Mouse (Mus musculus) telencephalon, adult 2 months (tissue): ENCODE measurements around the gene C87436.
"Not testable (repeated sequence)": the region's sequence is repeated elsewhere in the genome, so short reads cannot be mapped to it uniquely, and the experiment has no call there.

ENCODE experiments used
- DNase-seq: peaks from one replicate; pipeline ENCODE4 v3.0.0-alpha.2; 2011; ENCODE audit warnings: low read depth, low spot score

C87436 gene

GRCm38 (mm10) chr6:86481871-86482270, 43.7 kb downstream of the C87436 start:
- no peak for DNase-seq

GRCm38 (mm10) chr6:86485943-86486640, 47.9 kb downstream of the C87436 start:
- no peak for DNase-seq

DNA sequence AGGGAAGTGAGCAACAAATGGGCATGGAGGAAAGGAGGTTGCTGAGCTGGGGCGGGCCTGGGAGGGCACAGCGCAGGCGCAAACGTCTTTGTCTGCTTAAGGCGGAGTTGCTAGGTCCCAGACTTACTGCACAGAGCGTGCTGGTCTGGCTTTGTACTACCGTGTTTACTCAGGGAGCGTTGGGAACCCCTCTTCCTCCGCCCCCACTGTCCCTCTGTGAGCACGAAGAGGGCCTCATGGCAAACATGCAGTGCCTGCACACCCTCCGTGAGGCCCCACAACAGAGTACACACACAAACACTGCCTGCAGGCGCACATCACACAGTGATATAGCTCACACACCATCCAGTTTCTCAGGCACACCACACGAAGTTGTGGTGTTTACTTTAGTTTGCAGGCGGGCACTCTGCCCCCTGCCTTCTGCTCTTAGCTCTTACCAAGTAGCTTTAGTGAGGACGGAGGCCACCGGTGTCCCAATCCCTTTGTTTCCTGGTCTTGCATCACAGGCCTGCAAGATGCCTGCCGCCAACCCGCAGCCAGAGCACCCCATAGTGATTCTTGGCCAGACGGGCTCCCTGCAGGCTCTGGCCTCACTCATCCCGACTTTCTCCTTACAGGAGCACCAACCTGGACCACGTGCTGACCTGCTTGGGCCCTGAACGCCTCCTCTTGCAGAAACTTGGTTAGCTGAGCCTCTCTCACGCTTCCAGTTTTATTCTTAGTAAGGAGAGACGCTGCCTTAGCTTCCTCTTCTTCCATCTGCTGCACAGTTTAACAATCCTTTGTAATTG, 49.4 kb downstream of the C87436 start:
- peak; percentile 80 for DNase-seq

- no peak for DNase-seq
These were observed 49.9 kb downstream of the C87436 start for GRCm38 (mm10) chr6:86488149-86488485.

GRCm38 (mm10) chr6:86489945-86490344, 51.8 kb downstream of the C87436 start:
- DNase-seq: no peak

DNA sequence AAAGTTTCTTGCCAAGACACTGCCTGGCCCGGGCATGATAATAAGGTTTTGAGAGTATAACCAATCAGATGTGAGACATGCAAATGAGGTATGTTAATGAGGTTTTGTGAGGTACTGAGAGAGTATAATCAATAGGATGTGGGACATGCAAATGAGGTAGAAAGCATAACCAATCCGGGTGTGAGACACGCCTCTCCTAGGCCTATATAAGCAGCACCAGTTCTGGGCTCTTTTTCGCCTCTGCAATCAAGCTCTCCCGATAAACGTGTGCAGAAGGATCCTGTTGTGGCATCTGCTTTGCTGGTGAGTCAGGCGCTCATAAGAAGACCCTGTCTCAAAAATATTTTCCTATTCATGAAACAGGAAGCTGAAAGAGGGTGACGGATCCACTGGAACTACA, 52.2 kb downstream of the C87436 start:
- DNase-seq: not testable (repeated sequence)

DNA sequence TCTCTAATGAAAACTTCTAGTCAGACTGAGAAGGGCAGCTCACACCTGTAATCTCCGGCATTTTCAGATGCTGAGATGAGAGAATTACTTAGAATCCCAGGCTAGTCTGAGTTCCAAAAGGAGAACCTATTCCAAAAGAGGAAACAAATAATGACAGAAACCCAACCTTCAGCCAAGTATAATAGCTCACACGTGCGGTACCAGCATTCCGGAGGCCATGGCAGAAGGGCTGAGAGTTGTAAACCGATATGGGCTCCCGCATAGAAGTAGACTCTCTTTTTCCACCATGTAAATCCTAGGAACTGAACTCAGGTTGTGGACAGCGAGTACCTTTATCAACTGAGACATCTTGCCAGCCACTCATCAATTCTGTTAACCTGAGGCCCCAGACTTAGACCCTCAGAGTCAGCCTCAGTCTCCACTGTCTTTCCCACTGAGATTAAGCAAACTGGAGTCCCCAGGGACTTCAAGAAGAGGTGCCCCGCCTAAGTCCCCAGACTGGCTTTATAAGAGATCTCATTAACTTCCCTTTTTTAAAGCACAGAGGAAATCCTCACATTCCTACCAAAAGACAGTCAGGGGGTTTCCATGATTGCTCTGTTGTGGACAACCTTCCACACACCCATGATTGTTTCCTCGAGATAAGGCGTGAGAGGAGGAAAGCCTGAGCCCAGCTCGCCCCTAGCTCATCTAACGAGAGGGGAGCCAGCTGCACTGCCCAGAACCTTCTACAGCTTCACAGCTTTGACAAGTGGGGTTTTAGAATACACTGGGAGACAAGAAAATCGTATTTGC, 55.5 kb downstream of the C87436 start:
- DNase-seq: no peak

DNA sequence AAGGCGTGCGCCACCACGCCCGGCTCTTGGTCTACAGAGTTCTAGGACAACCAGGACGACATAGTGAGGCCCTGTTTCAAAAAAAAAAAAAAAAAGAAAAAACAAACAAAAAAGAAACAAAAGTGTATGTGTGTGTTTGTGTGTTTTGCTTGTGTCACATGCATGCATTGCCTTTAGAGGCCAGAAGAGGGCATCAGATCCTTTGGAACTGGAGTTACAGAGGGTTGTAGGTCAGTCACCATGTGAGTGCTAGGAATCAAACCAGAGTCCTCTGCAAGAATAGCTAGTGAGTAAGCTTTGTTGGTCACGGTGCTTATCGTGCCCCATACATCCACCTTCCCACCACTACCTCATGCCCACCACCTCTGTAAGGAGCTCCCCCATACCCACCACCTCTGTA, 56.6 kb downstream of the C87436 start:
- no peak for DNase-seq

GRCm38 (mm10) chr6:86495661-86496060, 57.5 kb downstream of the C87436 start:
- DNase-seq: no peak

DNA sequence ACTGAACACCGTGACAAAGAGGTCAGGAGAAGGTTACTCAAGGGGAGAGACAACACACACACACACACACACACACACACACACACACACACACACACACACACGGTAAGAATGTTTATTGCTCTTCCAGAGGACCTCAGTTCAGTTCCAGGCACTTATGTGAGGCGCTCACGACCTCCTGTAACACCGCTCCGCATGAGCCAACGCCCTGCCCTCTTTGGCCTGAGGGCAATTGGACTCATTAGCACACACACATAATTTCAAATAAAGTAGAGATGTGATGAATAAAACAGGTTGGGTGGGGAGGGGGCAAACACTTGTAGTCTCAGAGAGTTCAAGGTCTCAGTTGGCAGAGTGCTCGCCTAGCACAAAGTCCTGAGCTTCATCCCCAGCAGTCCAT, 58.0 kb downstream of the C87436 start:
- DNase-seq: no peak

- no peak for DNase-seq
These were observed 58.4 kb downstream of the C87436 start for GRCm38 (mm10) chr6:86496585-86496984.

GRCm38 (mm10) chr6:86497071-86497815, 59.1 kb downstream of the C87436 start:
- DNase-seq: no peak

DNA sequence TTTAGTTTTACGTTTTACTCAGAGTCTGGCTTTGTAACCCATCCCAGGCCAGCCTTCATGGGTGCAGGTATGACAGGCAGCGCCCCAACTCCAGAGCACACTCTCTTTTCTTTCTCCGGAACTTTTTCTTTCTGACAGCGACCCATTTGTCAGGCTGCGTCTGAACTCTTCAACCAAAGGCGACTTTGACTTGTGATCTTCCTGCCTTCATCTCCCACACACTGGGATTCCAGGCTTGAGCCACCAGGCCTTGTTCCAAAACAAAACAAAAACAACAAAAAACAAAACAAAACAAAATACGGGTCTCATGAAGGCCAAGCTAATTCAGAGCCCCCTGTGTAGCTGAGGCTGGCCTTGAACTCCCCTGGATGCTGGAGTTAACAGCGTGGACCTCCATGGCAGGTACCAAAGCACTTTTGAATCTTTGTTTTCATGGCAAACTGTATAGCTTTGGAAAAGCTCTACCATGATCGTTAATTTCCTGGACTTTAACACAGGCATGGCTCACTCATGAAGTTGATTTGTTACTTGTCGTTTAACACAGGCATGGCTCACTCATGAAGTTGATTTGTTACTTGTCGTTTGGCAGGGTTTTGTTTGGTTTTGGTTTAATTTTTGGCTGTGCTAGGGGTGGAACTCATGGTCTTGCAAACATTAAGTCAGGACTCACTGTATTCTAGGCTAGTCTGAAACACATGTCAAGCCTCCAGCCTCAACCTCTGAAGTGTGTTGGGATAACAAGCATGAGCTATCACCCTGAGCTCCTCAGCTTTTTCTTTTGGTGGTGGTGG, 60.0 kb downstream of the C87436 start:
- no peak for DNase-seq

- no peak for DNase-seq
These were observed 61.5 kb downstream of the C87436 start for GRCm38 (mm10) chr6:86499571-86500109.

DNA sequence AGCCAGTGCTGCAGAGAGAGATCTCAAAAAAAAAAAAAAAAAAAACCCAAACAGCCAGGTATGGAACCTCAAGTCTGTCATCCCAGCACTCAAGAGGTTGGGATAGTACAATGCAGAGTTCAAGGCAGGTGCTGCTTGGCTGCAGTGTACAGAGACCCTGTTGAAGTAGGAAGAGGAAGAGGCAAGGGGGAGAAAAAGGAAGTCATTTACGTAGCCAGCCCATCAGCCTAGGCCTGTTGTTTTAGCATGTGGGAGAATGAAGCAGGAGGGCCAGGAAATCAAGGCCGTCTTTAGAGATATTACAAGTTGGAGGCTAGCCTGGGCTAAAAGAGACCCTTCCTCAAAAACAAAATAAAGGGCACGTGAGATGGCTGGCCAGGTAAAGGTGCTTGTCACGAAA, 65.3 kb downstream of the C87436 start:
- DNase-seq: no peak

DNA sequence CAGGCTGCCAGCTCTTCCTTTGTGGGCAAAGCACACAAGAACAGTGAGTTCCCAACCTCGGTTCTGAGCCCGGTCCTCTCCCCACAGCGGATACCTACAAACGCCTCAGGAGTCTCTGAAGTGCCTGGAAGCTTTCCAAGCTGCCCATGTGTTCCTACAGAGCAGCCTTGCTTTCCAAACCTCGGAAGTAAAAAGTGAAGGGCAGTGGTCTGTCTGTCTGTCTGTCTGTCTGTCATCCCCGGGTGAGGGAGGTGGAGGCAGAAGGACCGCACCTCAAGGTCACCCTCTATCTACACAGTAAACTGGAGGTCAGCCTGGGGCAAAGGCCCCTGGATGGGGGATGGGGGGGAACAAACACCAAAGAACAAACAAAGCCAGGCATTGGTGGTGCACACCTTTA, 67.5 kb downstream of the C87436 start:
- no peak for DNase-seq

DNA sequence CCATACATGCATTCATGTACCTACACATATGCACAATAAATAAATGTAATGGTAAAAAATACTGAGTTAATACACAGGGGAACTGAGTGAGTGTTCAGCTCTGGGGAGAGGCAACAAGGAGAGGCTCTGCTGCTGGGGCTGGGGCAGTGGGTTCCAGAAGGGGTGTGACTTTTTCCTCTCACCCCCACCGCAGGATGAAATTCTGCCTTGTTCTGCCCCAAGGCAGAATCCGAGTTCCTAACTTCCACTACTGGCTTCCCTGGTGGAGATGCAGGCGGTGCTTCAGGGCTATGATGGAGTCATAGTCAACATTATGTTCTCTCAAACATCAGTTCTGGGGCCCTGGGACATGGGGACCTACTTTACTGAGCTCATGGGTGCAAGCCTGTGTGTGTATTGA, 68.1 kb downstream of the C87436 start:
- DNase-seq: no peak

DNA sequence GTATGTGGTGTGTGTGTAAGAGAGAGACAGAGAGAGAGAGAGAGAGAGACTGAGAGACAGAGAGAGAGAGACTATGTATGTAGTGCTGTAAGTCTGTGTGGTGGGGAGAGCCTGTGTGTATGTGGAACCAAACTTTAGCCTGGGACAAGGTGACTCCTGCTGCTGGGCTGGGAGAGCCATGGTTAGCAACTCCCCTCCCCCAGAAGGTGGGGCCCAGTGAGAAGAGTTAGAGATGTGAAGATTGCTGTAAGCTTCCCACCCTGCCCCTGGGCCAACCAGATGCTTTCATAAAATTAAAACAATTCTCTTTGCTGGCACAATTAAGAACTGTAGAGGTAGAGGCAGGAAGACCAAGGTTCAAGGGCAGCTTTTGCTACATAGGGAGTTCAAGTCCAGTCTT, 68.9 kb downstream of the C87436 start:
- DNase-seq: no peak

- DNase-seq: no peak
These were observed 70.6 kb downstream of the C87436 start for GRCm38 (mm10) chr6:86508736-86509135.

DNA sequence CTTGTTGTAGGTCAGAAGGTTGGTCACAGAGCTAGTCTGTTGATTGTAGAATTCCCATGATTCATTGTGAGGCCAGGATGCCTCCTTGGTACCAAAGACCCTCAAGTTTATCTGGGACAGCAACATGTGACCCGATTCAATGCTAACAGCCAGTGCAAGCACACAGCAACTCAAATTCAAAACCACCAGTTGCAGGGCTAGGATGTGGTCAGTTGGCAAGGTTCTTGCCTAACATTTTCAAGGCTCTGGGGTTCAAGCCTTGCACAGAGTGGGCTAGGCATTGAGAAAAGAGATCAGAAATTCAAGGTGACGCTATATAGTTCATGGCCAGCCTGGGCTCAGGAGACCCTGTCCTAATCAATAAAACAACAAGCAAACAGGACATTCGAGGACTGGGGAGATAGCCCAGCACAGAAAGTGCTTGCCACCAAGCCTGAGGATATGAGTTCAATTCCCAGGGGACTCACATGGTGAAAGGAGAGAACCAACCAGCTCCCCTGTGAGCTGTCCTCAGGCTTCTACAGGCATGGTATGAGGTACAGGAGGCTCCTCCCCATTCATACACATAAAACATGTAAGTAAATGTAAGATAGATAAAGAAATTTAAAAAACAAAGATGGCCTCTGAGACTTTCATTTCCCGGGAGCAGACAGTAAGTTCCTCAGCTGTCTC, 71.2 kb downstream of the C87436 start:
- no peak for DNase-seq
